Mouse (Mus musculus): ENCODE measurements at regions not wholly inside any gene's neighbourhood (a gene's known extent, or its start where the extent isn't known, plus 50 kb on each side); places are given as distances from the start of the nearest gene placed in this dataset.
A peak's percentile ranks its signal among the peaks of the same experiment; 100 is the strongest.

DNA sequence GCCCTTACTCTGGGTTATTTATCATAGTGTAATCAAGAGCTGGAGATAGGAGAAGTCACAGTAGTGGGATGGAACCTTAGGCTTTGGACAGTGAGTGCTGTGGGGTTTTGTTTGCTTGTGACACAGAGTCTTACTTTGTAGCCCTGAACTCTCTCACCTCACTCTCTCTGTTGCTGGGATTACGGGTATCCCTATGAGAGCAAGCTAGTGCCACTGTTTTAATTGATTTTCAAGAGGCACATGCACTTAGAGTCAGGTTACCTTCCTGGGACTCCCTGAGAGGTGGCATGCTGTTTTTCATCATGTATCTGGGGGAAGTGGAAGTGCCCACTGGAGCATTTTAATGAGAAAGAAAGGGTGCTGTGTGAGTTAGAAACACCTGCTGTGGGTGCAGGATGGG is 306.0 kb upstream of the Kazn start:
- DNase-seq, result no peak

DNA sequence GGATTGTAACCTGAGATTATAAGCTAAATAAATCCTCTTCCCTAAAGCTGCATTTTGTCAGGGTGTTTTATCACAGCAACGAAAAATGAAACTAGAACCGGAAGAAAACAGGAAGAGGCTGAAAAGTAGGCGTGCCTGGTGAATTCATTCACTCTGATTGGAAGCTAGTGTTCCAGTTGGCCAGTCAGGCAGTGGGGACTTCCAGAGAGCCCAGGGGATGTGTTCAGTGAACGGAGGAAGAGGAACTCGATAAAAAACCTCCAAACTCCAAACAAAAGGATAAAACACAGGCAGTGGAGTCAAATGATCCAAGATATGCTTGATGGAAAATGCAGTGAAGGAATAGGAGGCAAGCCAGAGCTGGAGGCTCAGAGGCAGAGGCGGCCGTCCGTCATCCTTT is 305.5 kb upstream of the Kazn start:
- DNase-seq, result no peak

DNA sequence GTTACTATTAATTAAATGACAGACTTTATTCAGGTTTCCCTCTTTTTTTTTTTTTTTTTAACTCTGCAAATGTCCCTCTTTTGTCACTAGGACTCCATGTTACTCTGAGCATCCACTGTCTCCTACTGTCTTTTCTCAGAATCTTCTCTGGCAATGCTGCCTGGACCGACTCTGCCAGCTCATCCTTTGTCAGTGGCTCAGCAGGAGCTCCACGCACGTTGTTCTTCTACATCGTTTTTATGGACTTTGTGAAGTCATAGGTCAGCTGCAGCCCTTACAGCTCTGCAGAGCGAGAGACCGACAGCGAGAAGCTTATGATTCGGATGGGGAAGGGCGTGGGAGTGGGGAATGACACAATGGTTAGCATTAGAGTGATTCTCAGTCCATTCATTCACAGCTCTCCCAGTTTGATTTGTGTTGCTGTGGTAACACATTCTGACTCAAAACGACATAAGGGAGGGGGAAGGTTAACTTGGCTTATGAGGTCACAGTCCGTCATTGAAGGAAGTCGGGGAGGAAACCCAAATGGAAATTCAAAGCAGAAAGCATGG is 300.1 kb upstream of the Kazn start:
- no peak for DNase-seq

DNA sequence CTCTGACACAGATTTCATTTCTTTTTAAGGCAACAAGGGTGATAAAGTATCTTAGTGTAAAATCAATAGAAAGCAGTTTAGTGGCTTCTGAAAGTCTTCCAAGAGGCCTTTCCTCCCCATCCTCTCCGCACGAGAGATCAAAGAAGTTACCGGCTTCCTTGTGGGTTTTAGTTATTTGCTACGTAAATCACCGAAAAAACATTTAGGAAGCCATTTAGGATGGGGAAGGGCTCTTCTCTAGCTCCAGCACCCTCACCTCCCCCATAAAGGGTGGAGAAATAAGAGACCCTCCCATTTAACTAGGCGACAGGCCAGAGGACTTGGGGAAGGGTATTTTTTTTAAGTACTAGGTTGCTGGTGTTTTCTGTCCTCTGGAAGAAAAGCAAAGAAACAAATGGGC is 287.9 kb upstream of the Kazn start:
- no peak for DNase-seq

DNA sequence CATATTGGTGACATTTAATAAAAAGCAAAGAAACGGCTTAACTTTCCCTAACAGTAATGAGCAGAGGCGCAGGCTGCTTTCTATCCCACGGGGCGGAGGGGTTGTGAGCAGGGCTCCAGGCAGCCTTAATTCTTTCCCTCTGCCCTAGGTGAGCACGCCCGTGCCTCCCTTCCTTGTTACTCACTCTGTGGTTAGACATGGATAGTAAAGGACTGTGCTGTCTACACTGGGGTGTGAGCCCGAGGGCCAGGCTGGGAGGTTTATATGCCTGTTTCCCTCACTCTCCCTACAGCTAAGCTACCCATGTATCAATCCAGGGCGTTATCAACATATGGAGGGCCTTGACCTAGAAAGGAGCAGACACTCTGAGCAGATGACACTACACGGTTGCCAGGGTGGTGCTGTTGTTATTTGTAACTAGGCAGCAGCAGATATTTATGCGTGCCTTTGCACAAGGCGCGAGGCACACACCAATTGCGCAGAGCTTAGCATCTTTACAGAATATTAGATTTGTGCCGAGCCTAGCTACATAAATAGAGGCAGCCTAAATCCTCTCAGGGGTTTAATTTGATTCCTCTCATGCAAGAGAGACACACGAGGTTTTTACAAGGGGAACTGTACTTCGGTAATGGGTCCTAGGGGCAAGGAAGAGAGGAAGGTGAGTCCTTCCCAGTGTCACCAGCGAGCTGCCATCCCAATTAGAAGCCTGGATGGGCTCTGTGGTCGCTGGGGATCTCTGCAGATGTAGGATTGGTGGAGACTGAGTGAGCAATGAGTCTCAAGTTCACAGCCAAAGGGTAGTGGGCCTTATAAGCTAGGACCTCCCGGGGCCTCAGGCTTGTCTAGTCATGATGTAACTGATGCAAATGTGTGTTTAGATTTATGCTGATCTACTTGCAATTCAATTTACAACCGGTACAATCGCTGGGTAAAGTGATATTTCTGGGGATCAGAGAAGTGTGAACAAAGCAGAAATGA is 278.6 kb upstream of the Kazn start:
- no peak for DNase-seq

DNA sequence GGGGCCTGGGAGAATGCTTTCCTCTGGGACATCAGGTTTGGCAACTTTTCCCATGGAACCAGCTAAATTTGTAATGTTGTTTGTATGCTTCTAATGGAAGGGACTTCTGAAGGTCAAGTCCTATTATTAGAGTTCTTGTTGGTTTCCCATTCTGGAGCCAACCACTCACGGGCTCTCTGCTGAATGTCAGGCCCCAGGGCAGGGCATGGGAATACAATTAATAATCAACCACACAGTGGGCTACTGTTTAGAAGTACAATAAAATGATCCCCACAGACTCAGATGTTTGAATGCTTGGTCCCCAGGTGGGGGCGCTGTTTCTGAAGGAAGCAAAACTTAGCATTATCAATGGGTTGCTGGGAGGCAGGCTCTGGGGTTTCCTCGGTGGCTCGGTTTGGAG is 275.6 kb upstream of the Kazn start:
- no peak for DNase-seq

DNA sequence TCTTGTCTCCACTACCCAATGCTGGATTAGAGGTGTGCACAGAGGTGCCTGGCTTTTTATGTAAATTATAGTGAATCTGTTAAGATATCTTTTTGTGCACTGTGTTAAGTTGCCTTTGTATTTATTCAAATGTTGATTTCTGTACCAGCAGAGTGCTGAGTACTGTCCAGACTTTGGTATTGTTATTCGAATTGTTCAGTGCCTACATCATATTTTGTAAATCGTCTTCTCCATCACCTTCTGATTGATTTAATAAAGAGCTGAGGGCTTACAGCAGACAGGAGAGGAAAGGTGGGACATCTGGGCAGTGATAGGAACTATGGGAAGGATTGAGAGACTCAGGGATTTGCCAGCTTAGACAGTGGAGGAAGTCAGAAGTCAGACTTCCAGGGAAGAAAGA is 270.2 kb upstream of the Kazn start:
- DNase-seq, result no peak

- DNase-seq, result no peak
Observed at GRCm38 (mm10) chr4:142506383-142507211, 267.4 kb upstream of the Kazn start.

DNA sequence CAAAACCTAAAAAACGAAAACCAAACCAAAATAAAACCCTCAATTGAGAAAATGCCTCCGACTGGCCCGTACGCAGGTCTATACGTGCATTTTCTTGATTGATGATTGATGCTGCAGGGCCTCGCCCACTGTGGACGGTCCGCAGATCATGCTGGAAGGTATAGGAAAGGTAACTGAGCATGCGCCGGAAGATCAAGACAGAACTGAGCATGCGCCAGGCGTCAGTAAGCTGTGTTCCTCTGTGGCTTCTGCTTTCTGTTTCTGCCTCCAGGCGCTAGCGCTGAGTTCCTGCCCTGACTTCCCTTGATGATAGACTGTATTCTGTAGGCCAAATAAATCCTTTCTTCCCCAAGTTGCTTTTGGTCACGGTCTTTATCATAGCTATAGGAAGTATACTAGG is 264.6 kb upstream of the Kazn start:
- no peak for DNase-seq

GRCm38 (mm10) chr4:142501177-142501576 is 262.0 kb upstream of the Kazn start:
- DNase-seq, result no peak

- DNase-seq, result no peak
Observed at GRCm38 (mm10) chr4:142500541-142500940, 261.3 kb upstream of the Kazn start.

DNA sequence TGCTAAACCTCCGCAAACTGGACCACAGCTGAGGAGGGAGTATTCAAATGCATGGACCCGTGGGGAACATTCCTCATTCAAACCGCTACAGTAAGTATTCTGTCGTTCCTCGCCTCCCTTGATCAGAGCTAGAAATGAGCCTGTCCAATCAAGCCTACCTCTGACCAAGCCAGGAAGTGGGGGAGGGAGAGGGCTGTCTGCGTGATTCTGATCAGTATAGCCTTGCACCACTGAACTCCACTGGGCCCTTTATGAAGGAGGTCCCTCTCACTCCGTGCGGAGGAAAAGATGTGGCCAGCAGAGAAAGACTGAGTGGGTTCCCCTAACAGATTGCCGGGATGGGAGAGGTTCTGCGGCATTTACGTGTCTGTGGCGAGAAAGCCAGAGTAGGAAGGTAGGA is 257.4 kb upstream of the Kazn start:
- DNase-seq, result no peak

DNA sequence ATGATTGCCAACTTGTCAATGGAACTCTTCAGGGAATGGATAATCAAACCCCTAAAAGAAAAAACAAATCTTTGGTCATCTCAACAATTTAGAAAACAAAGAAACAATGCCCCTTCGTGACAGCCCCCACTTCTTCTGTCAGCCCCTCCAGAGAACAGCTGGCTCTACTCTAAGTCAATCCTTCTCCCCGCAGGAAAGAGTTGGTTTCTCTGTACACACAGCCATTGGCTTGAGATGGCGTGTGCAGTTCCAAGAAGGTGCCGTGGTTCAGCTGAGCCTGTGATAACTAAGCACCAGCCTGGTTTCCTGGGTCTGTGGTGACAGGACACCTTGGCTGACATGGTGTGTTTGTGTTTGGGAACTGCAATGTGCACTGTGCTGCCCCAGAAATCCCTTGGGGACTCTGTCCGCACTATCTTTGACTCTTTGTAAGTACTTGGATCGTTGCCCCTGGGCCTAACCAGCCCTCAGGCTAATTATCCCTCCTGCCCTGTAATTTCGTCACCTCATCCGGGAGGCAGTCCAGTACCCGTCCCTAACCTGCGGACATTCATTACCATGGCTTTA is 253.8 kb upstream of the Kazn start:
- peak; percentile 53 for DNase-seq

- DNase-seq, result no peak
Observed at GRCm38 (mm10) chr4:142485784-142486423, 246.7 kb upstream of the Kazn start.

DNA sequence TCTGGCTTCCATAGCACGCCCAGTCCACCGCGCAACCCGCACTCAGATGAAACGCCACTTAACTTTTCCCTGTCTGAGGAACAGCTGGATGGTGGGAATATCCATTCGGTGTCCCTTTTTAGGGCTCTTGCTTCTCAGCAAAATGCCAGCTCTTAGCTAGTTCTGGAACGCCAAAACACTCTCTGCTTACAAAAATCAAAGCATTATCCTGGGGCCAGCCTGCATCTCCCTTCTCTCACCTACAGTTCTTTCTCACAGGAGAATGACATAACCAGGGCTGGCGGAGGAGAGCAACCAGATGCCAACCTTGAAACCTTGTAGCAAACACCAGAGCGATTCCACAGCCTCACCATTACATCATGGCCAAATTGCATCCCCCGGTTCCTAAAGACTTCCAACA is 236.4 kb upstream of the Kazn start:
- no peak for DNase-seq

GRCm38 (mm10) chr4:142474626-142475025 is 235.4 kb upstream of the Kazn start:
- no peak for DNase-seq

- DNase-seq, result peak; percentile 19
Observed at GRCm38 (mm10) chr4:142474018-142474417, 234.8 kb upstream of the Kazn start.

- no peak for DNase-seq
Observed at GRCm38 (mm10) chr4:142473284-142473683, 234.1 kb upstream of the Kazn start.

DNA sequence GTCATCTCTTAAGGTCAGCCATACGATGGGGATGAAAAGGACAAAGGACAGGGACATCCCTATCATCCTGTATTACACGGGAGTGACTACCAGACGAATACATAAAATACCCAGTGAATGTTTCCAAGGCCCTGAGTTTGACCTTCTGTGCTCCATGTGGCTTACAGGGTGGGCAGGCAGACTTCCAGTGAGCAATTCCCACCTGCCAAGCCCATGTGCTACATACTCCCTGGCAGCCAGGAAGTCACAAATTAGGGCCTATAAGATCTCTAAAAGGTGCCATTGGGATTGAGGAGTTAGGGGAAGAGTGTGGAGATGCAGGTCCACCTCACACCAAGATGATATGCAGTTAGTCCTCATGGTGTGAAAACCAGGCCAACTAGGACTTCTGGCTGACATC is 233.1 kb upstream of the Kazn start:
- DNase-seq, result no peak

GRCm38 (mm10) chr4:142470784-142471183 is 231.6 kb upstream of the Kazn start:
- DNase-seq, result no peak

DNA sequence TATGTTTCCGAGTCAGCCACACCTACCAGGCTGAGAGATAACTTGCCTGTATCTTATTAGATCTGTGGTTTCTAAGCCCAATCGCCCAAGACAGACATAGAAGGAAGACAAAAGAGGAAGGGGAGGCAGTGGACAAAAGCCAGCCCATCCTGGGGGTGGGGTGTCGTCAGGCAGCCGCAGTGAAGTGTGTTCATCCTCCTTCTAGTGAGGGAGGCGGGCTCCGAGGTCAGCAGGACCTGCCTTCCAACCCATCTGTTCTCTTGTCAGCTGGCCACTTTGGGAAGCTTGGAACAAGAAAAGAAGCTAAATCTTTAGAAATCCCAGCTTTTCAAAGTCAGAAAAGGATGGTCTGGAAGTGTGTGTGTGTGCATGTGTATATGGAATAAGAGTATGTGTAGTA is 228.7 kb upstream of the Kazn start:
- DNase-seq, result no peak

- DNase-seq, result no peak
Observed at GRCm38 (mm10) chr4:142465226-142465625, 226.0 kb upstream of the Kazn start.

Measured in heart, postnatal 4 days (tissue).